Mouse (Mus musculus) olfactory bulb, adult 2 months (tissue): ENCODE data around the gene Otop1. TPM values are rescaled to one million over a fixed set of nuclear protein-coding genes. Genes with fewer than 3 reads are reported as not detected.

ENCODE experiments used
- H3K27ac ChIP-seq: fragments of 200-500 bp; 2 replicates; pipeline ENCODE4 v1.5.1; 2012; ENCODE audit warnings: low read depth, low read length; ENCODE audit not compliant: insufficient read depth
- H3K4me1 ChIP-seq: fragments of 200-500 bp; 2 replicates; pipeline ENCODE4 v1.6.1; 2012; ENCODE audit warnings: low read length; ENCODE audit not compliant: control insufficient read depth, insufficient read depth
- H3K4me3 ChIP-seq: fragments of 200-500 bp; 2 replicates; pipeline ENCODE4 v1.5.1; 2012; ENCODE audit warnings: mild to moderate bottlenecking, low read depth, low read length, moderate library complexity; ENCODE audit not compliant: insufficient read depth
- CTCF ChIP-seq: fragments of 200-500 bp; IDR thresholded peaks from 2 replicates; pipeline ENCODE4 v1.5.1; 2012; ENCODE audit warnings: low read depth, mild to moderate bottlenecking, low read length, moderate library complexity; ENCODE audit not compliant: insufficient read depth
- POLR2A ChIP-seq: fragments of 200-500 bp; IDR thresholded peaks from 2 replicates; pipeline ENCODE4 v1.6.1; 2012; ENCODE audit warnings: mild to moderate bottlenecking, low read depth, low read length, moderate library complexity; ENCODE audit not compliant: insufficient read depth
- WGBS: fragments of 180-500 bp; shearing (Covaris S2); methylation state at CpG from one replicate; pipeline ENCODE4 v1.1.7; 2018; 5-methylcytosine and 5-hydroxymethylcytosine counted together
- polyA plus RNA-seq: library from polyadenylated mRNA; stranded (reverse); fragments of >200 nt; gene quantifications from 2 replicates; pipeline ENCODE4 v1.2.4, GENCODE M21; 2012; ENCODE audit warnings: low replicate concordance; ENCODE audit not compliant: missing spikeins, insufficient read depth, insufficient read length

Otop1 gene
- polyA plus RNA-seq, 1 experiment = not detected

GRCm38 (mm10) chr5:38258034-38258772 lies 17.6 kb upstream of the Otop1 start:
- 81% methylated on average over 8 of the region's 8 CpGs for WGBS

GRCm38 (mm10) chr5:38258773-38259146 lies 17.0 kb upstream of the Otop1 start:
- no peak overlapping the region for H3K27ac ChIP-seq
- no peak for TF ChIP-seq CTCF
- TF ChIP-seq POLR2A = no peak
- H3K4me1 ChIP-seq = no peaks in the 10 kb centered on the region; the same call in 1 of the 2 replicates
- 84% methylated on average over 5 of the region's 5 CpGs for WGBS
- H3K4me3 ChIP-seq = no peak overlapping the region

More at GRCm38 (mm10) chr5:38258034-38258772, 17.6 kb upstream of the Otop1 start:
- Histone ChIP-seq H3K4me3 (no peak overlapping the region), H3K4me1 (no peaks in the 10 kb centered on the region; the same call in 1 of the 2 replicates), H3K27ac (no peak overlapping the region)
- TF ChIP-seq CTCF = no peak
- TF ChIP-seq POLR2A = no peak

- Histone ChIP-seq H3K27ac (peak overlapping the region; percentile 77), H3K4me3 (peak overlapping the region; percentile 75), H3K4me1 (no peaks in the 10 kb centered on the region; the same call in 1 of the 2 replicates)
- TF ChIP-seq CTCF (no peak), POLR2A (no peak)
- WGBS = 40% methylated on average over 9 of the region's 9 CpGs
Measured at GRCm38 (mm10) chr5:38259455-38260106, 16.2 kb upstream of the Otop1 start.

- no peaks in the 10 kb centered on the region; the same call in 1 of the 2 replicates for H3K4me1 ChIP-seq
- WGBS = under 1% methylated on average over 40 of the region's 40 CpGs
- peak; percentile 91 for TF ChIP-seq POLR2A
- TF ChIP-seq CTCF = no peak
Measured at GRCm38 (mm10) chr5:38260107-38260682, 15.6 kb upstream of the Otop1 start, which contains the start of gene Tmem128. Tmem128 (plus strand) TSS chr5:38260185.

GRCm38 (mm10) chr5:38270942-38271341 lies 4.8 kb upstream of the Otop1 start:
- Histone ChIP-seq H3K27ac (no peak overlapping the region), H3K4me3 (no peak overlapping the region), H3K4me1 (no peaks in the 10 kb centered on the region)
- TF ChIP-seq CTCF (no peak), POLR2A (no peak)
- 80% methylated on average over 3 of the region's 3 CpGs for WGBS

More at GRCm38 (mm10) chr5:38260107-38260682, 15.6 kb upstream of the Otop1 start, which contains the start of gene Tmem128:
- H3K27ac ChIP-seq = peak within 1 kb of the TSS; percentile 77
- peak within 1 kb of the TSS; percentile 75 for H3K4me3 ChIP-seq

- TF ChIP-seq POLR2A (no peak), CTCF (no peak)
- Histone ChIP-seq H3K4me3 (no peak overlapping the region), H3K27ac (no peak overlapping the region), H3K4me1 (peaks cover 17% of the 10 kb centered on the region)
- WGBS = 92% methylated on average over 4 of the region's 4 CpGs
Measured at GRCm38 (mm10) chr5:38273831-38274230, 1.9 kb upstream of the Otop1 start.

- Histone ChIP-seq H3K27ac (no peak overlapping the region), H3K4me1 (peaks cover 17% of the 10 kb centered on the region), H3K4me3 (no peak overlapping the region)
- WGBS = 2% methylated on average over 19 of the region's 19 CpGs
- TF ChIP-seq POLR2A = no peak
Measured at GRCm38 (mm10) chr5:38276451-38276850, 679 bp downstream of the Otop1 start.

- TF ChIP-seq CTCF (no peak), POLR2A (no peak)
- Histone ChIP-seq H3K4me3 (peak overlapping the region; percentile 27), H3K4me1 (peaks cover 17% of the 10 kb centered on the region), H3K27ac (no peak overlapping the region)
- WGBS = under 1% methylated on average over 65 of the region's 65 CpGs
Measured at GRCm38 (mm10) chr5:38277098-38277866, 1.5 kb downstream of the Otop1 start.
